Mouse (Mus musculus) inflammation-experienced regulatory T-cells, adult 6 months (primary cell): ENCODE data around the gene Nxnl1. TPM values are rescaled to one million over a fixed set of nuclear protein-coding genes. Genes with fewer than 3 reads are reported as not detected.

Experiments
- ATAC-seq: one replicate; pipeline ENCODE4 v1.8.0; 2017
- polyA plus RNA-seq, 3 experiments: library from polyadenylated mRNA; unstranded; fragments of 100-300 nt; shearing (Covaris generic); gene quantifications; one replicate each; pipeline ENCODE4 v1.2.1; 2017

Gene Nxnl1
- polyA plus RNA-seq, 3 experiments from 2014 or later, result 0.13 TPM; not detected in 2

- no peak for ATAC-seq
Observed at GRCm38 (mm10) chr8:71579476-71579875, 13.1 kb upstream of the Nxnl1 start.

DNA sequence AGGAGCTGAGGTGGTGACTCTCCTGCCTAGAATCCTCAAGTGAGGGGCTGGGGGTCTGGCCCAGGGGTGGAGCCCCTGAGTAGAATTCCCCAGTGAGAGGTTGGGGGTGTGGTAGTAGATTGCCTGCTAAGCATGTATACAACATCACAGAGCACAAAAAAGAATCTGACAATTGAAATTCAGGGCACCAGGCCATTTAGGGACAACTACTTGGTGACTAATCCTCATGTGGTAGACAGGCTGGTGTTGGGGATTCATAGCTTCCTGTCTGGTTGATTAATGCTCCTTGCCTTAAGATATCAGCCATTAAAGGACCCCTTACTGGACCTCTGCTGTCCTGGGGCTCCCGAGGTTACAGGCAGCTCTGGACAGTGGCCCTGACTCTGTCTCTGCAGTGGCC, 12.6 kb upstream of the Nxnl1 start:
- ATAC-seq, result no peak

DNA sequence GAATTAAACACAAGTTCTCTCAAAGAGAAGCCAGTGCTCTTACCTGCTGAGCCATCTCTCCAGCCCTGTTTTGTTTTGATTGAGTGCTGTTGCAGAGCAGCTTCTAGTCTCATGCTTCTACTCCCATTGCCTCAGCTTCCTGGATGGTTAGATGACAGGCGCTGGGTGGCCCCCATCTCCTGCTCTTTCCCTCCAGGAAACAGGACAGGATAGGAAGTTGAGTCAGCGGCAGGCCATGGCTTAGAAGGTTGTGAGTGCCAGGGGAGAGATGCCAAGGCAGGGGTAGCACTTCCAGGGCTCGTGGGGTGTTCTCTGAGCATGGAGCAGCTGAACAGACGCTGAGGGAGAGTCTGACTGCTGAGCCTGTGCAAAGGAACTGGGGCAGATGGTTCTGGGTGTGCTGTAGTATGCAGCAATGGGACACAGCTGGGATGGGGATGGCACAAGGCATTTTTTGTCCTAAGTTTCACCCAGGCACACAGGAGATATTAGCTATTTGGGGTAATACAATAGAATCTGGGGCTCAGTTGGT, 11.5 kb upstream of the Nxnl1 start:
- ATAC-seq, result no peak

- no peak for ATAC-seq
Observed at GRCm38 (mm10) chr8:71575020-71575419, 8.6 kb upstream of the Nxnl1 start.

GRCm38 (mm10) chr8:71574426-71574825, 8.0 kb upstream of the Nxnl1 start:
- no peak for ATAC-seq

GRCm38 (mm10) chr8:71572847-71573633, 6.6 kb upstream of the Nxnl1 start:
- no peak for ATAC-seq

GRCm38 (mm10) chr8:71572077-71572476, 5.7 kb upstream of the Nxnl1 start:
- ATAC-seq, result no peak

DNA sequence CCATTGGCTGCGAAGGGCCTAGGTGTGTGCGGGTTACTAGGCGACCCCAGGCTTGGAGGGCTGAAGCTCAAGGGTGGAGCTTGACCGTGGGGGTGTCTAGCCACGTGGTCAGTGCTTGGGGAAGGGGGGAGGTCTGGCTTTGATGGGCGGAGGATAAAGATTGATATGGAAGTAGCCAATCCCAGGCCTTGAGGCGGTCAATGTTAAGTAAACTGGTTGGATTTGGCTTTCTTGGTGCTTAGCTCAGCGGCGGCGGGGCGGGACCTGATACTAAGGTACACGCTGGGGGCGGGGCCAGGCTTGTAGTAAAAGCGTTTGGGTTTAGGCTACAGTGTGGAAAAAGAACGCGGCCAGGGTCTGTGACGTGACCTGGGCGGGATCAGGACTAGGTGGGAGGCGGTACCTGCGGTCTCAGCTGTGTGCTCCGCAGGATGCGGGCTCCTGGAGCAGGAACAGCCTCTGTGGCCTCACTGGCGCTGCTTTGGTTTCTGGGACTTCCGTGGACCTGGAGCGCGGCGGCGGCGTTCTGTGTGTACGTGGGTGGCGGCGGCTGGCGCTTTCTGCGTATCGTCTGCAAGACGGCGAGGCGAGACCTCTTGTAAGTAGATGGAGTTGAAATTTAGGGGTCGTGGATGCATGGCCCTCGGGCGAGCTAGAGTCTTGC, 4.0 kb upstream of the Nxnl1 start:
- ATAC-seq, result peak; percentile 88

DNA sequence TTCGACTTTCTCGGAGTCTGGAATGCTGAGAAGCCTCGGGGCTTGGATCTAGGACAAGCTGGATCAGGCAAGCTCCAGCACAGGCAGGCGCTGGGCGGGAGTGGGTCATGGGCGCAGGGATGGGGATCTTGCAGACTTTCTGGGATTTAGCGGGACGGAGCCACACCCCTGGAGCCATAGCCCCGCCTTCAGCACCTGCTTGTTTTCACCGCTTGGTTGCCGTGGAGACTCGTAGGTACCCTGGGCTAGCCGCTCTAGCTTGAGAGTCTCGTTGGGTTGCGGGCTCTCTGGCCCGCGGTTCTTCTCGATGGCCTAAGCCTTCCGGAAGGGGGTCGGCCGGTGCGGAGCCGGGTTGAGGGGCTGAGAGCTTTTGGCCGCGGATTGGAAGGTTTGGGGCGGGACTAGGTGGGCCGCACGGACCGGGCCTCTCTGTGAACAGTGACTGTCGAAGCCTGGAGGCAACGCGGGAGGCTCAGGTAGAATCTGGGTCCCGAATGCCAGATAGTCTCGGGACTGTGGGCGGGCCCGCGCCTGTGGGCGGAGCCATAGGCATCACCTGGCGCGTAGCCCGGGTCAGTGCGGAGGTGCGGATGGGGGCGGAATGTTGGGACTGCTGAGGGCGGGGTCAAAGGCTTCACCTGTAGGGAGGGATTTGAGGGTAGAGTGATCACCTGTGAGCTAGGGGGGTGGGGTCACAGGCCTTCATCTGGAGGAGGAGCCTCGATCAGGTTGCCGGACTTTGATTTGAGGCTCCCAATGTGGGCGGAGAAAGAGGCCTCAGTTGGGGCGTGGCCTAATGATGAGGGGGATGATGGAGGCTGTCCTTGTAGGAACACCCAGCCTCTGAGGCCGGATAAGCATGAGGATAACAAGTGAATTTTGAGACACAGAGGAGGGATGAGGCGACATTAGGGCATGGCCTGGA, 3.2 kb upstream of the Nxnl1 start:
- ATAC-seq, result peak; percentile 54

GRCm38 (mm10) chr8:71568941-71569340, 2.5 kb upstream of the Nxnl1 start:
- ATAC-seq, result no peak

- no peak for ATAC-seq
Observed at GRCm38 (mm10) chr8:71568387-71568937, 2.1 kb upstream of the Nxnl1 start, which contains the start of gene Slc27a1. Slc27a1 (plus strand) TSS chr8:71568882.

DNA sequence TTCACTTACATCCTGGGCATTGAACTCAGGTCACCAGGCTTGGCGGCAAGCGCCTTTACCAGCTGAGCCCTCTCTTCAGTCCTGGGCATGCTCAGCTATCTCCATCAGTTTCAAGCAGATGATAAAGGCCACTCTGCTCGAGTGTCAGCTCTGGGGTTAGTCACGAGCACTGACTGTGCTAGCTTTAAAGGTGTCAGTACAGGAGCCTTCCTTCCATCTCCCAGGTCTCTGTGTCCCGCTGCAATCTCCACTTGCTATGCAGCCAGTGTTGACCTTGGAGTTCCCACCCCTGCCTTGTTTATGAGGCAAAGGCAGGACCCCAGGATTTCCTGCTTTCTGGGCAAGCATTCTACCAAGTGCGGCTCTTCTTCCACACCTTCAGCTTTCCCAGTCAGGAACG, 1.2 kb upstream of the Nxnl1 start:
- no peak for ATAC-seq

DNA sequence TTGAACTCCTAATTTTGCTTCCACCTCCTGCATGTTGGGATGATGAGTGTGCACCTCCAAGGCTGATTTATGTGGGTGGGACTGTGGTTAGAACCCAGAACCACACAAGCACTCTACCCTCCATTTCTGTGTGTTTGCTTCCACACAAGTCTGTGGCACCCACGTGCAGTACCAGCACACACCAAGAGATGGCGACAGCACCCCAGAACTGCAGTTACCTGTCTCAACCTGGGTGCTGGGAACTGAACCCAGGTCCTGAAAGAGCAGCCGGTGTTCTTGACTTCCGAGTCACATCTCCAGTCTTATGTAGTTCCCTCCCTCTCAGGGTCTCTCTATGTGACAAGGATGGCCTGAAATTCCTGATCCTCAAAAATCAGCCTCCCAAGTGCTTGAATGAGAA, 2.4 kb downstream of the Nxnl1 start:
- no peak for ATAC-seq

DNA sequence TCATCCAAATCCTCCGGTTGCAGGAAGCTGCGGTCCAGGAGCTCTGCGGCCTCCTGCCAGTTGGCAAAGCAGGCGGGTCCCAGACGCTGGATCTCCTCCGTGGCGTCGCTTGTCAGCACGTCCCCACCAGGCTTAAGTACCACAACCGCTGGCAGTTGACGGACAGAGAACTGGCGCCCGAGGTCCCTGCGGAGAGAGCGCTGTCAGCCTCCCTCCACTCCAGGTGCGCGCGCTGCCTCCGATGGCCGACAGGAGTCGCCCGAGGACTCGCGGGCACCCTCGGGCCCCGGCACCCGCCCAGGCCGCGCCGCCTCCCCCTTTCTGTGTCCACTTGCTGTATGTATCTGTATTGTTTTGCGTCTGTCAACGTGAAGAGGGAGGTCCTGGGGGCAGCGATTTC, 3.6 kb downstream of the Nxnl1 start:
- ATAC-seq, result peak; percentile 35

- ATAC-seq, result peak; percentile 58
Observed at GRCm38 (mm10) chr8:71561401-71561800, 5.0 kb downstream of the Nxnl1 start.

DNA sequence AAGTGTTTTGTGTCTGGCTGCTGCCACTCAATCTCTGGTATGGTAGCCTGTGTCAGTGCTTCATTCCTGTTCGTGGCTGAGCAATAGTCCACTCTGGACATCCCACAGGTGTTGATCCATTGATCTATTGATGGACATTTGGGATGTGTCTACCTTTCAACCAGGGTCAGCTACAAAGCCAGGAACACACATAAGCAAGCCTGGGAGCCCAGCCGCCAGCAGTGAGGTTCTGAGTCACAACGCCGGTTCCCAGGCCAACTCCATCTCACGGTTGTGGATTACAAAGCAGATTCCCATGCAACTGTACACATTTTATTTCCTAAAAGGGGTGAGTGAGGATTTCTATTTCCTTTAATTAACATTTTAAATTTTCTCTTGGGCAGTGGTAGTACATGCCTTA, 5.6 kb downstream of the Nxnl1 start:
- ATAC-seq, result no peak

DNA sequence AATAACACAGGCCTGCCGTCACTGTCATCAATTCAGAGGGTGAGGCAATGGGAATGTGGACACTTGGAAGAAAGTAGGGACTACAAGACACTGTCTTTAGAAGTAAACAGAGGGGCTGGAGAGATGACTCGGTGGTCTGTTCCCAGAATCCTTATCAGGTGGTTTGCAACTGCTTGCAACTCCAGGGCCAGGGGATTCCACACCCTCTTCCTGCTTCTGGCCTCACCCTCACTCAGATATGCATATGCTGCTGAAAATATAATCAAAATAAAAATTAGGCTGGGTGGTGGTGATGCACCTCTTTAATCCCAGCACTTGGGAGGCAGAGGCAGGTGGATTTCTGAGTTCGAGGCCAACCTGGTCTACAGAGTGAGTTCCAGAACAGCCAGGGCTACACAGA, 6.3 kb downstream of the Nxnl1 start:
- ATAC-seq, result no peak

- ATAC-seq, result peak; percentile 66
Observed at GRCm38 (mm10) chr8:71558958-71559690, 7.3 kb downstream of the Nxnl1 start.

DNA sequence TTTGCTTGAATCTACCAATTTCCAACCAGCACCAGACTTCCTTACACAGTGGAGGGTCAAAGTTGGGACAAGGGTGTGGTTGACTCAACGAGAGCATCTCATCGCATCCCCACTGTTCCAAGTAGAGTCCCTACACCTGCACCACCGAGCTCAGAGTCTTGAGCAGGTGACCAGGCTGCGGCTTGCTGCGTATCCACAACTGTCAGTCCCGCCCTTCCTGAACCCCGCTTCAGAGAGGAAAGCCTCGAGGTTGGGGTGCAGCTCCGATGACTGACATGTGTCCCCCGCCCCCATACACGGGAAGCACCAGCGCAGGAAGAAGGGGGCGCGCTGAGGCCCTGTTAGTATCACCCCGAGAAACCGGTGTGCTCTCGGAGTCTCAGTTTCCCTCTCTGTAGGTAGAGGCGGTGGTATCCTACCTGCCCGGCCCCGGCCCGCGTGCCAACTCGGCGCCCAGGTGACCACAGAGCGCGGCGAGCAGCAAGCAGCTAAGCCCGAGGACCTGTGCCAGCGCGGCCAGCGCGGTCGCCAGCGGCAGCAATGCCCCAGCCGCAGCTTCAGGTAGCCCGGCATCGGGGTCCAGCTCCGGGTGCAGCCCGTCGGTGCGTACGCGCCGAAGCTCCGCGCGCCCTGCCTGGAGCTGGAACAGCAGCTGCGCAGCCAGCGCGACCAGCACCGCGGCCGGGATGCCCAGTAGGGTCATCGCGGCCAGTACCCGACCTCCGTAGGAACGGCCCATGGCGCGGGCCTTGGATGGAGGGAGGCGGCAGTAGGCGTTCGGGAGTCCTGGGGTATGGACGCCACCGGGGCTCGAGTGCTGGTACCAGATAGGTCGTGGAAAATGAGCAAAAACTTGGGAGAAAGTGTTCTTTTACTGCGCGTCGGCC, 8.1 kb downstream of the Nxnl1 start, which contains the start of gene Tmem221:
TSS of gene Tmem221 (minus strand) at position 801 of the 887 bp plus-strand sequence.
- peak; percentile 44 for ATAC-seq

GRCm38 (mm10) chr8:71554644-71555043, 11.8 kb downstream of the Nxnl1 start:
- ATAC-seq, result no peak

DNA sequence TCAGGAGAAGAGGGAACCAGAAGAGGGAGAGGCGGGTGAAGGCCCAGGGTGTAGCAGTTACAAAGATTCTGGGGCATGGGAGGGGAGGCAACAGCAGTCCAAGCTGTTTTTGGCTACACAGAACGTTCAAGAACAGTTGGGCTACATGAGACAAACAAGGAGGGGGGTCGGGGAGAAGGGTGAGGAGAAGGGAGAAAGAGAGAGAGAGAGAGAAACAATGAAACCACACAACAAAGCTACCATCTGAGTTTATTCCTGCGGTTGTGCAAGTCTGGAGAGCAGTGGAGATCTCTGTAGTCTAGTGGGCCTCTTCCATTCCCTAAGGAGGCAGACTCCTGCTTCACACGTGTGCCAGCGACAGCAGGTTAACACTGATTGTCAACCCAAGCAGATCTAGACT, 12.4 kb downstream of the Nxnl1 start:
- ATAC-seq, result no peak
